Mouse (Mus musculus) bone marrow macrophage, adult 2 months (primary cell): ENCODE results near the gene Morn3.

Source experiments
- CTCF ChIP-seq: IDR thresholded peaks from 2 replicates; pipeline ENCODE4 v1.5.1; 2012; ENCODE audit warnings: low read depth, mild to moderate bottlenecking, low read length, moderate library complexity
- POLR2A ChIP-seq: IDR thresholded peaks from 2 replicates; pipeline ENCODE4 v1.6.1; 2012; ENCODE audit warnings: mild to moderate bottlenecking, low read depth, low read length, borderline replicate concordance

DNA sequence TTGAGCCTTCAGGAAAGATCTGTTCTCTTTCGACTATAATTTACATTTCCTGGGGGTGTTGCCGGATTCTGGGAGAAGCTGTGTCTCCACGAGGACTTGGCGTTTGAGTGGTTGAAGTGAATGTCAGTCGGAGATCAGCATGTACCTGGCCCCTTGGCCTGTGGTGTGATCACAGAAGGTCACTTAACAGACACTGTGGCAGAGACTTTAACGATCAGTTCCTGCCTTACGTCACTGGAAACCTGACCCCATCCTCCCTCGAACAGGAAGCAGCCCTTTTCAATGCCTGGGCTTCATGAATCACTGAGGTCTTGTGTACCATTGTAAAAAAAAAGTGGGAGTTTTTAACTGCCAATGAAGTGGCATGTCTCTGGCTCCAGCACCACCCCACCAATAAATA, 33.2 kb upstream of the Morn3 start:
- TF ChIP-seq CTCF (no peak), POLR2A (no peak)
